Mouse (Mus musculus) stomach, embryonic 16.5 days (tissue): ENCODE results near the gene Actr3. TPM values are rescaled to one million over a fixed set of nuclear protein-coding genes. Genes with fewer than 3 reads are reported as not detected.

Source experiments
- ATAC-seq: fragments of 200-750 bp; cut with Nextera tagmentation; 2 replicates; pipeline ENCODE4 v1.8.0; 2017; ENCODE audit warnings: moderate number of reproducible peaks, moderate TSS enrichment; ENCODE audit not compliant: insufficient read depth, low FRiP score
- H3K27ac ChIP-seq: fragments of 300-500 bp; sonication (generic); 2 replicates; pipeline ENCODE4 v1.5.1; 2014; ENCODE audit warnings: low read length
- H3K27me3 ChIP-seq: fragments of 300-500 bp; sonication (generic); 2 replicates; pipeline ENCODE4 v1.6.1; 2014; ENCODE audit warnings: low read length, control low read depth, mixed read lengths; ENCODE audit not compliant: control insufficient read depth, insufficient read depth
- H3K36me3 ChIP-seq: fragments of 300-500 bp; sonication (generic); 2 replicates; pipeline ENCODE4 v1.6.1; 2014; ENCODE audit warnings: low read length; ENCODE audit not compliant: control insufficient read depth, insufficient read depth
- H3K4me1 ChIP-seq: fragments of 300-500 bp; sonication (generic); 2 replicates; pipeline ENCODE4 v1.6.1; 2014; ENCODE audit warnings: low read length, control low read depth, mixed read lengths; ENCODE audit not compliant: control insufficient read depth, insufficient read depth
- H3K4me2 ChIP-seq: fragments of 300-500 bp; sonication (generic); 2 replicates; pipeline ENCODE4 v1.6.1; 2014; ENCODE audit warnings: low read depth, low read length, mixed read lengths
- H3K4me3 ChIP-seq: fragments of 300-500 bp; sonication (generic); replicated peaks from 2 replicates; pipeline ENCODE4 v1.5.1; 2014; ENCODE audit warnings: mild to moderate bottlenecking, low read length
- H3K9ac ChIP-seq: fragments of 300-500 bp; sonication (generic); 2 replicates; pipeline ENCODE4 v1.6.1; 2014; ENCODE audit warnings: low read length
- H3K9me3 ChIP-seq: fragments of 300-500 bp; sonication (generic); replicated peaks from 2 replicates; pipeline ENCODE4 v1.6.1; 2016; ENCODE audit warnings: low read length, control low read depth; ENCODE audit not compliant: control insufficient read depth
- WGBS: fragments of 180-500 bp; shearing (Covaris S2); extraction: QIAGEN DNeasy Blood & Tissue Kit; methylation state at CpG from one replicate; pipeline ENCODE4 v1.1.7; 2014; 5-methylcytosine and 5-hydroxymethylcytosine counted together
- polyA plus RNA-seq: library from polyadenylated mRNA; unstranded; fragments of >200 nt; fragmentation: Nextera tagmentation; extraction: Ambion mirVana; gene quantifications from 2 replicates; pipeline ENCODE4 v1.2.1, GENCODE M21; 2015

The Actr3 gene
- polyA plus RNA-seq, 1 experiment from 2014 or later, result 356 TPM

GRCm38 (mm10) chr1:125441679-125442078, 6.2 kb upstream of the Actr3 start:
- Histone ChIP-seq H3K9ac (0 out of 2 replicates have a peak overlapping the region, but pooled peaks have one; percentile 26), H3K27me3 (no peaks in the 10 kb centered on the region), H3K36me3 (no peaks in the 10 kb centered on the region), H3K4me3 (no peak overlapping the region), H3K4me1 (peaks cover 5% of the 10 kb centered on the region; the same call in 1 of the 2 replicates), H3K27ac (peak overlapping the region; percentile 70), H3K4me2 (no peak overlapping the region), H3K9me3 (no peaks in the 10 kb centered on the region)
- 42% methylated on average over 7 of the region's 7 CpGs for WGBS
- ATAC-seq, result peak; percentile 60; the same call in 1 of the 2 replicates

DNA sequence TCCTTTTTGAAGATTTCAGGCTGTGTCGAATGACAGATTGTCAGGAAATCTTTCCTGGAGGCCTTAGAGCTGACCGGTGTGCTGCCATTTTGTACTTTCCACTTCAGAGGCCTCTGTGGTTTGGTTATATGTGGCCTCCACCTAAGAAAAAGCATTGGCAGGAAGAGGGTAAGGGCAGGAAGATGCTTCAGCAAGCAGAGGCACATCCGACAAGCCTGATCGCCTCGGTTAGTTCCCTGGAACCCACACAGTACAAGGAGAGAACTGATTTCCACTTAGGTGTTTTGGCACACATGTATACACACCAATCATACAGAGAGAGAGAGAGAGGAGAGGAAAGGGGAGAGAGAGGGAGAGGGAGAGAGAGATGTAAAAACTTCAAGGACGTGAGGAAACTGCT, 5.7 kb upstream of the Actr3 start:
- Histone ChIP-seq H3K27ac (peak overlapping the region; percentile 70), H3K9ac (0 out of 2 replicates have a peak overlapping the region, but pooled peaks have one; percentile 26), H3K9me3 (no peaks in the 10 kb centered on the region), H3K4me3 (no peak overlapping the region), H3K4me2 (no peak overlapping the region), H3K27me3 (no peaks in the 10 kb centered on the region), H3K36me3 (no peaks in the 10 kb centered on the region), H3K4me1 (peaks cover 8% of the 10 kb centered on the region; the same call in 1 of the 2 replicates)
- WGBS, result 75% methylated on average over 6 of the region's 6 CpGs
- no peak for ATAC-seq

DNA sequence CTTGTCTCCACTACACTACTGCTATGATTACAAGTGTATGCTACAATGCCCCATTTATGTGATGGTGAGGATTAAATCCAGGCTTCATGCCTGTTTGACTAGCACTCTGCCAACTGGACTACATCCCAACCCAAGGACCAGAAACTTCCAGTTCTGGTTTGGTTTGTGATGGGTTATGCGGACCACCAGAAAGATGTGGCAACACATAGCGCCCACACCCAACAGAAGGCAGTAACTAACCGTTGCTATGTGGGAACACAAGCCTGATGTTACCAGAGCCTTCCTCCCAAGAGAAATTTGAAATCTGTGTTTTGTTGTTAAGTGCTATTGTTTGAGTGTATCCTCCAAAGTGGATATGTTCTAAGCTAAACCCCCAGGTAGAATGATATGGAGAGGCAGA, 4.0 kb upstream of the Actr3 start:
- Histone ChIP-seq H3K27ac (no peak overlapping the region), H3K4me1 (peaks cover 8% of the 10 kb centered on the region; the same call in 1 of the 2 replicates), H3K4me3 (no peak overlapping the region), H3K27me3 (no peaks in the 10 kb centered on the region), H3K36me3 (no peaks in the 10 kb centered on the region), H3K4me2 (no peak overlapping the region), H3K9me3 (no peaks in the 10 kb centered on the region), H3K9ac (no peak overlapping the region)
- ATAC-seq, result no peak
- 89% methylated on average over 3 of the region's 3 CpGs for WGBS

DNA sequence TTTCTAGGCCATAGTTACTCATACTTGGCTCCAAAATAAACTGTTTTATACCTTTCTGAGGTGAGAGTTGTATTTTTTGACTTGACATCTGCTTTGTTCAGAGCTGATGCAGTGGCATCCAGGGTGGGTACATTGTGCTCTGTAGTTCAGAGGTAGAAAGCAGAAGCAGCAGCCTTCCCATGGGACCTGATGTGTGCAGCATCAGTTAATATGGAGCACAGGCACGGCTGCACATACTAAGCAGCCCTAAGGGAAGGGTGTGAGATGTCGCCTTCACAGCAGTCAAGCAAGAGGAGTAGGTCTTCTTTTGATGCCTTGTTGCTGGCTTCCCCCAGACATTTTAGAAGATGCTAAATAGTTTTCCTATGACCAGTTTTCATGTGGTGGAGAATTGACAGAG, 3.3 kb upstream of the Actr3 start:
- ATAC-seq, result no peak
- no peak overlapping the region for H3K4me2 ChIP-seq
- H3K9me3 ChIP-seq, result no peaks in the 10 kb centered on the region
- no peak overlapping the region for H3K9ac ChIP-seq
- no peaks in the 10 kb centered on the region for H3K36me3 ChIP-seq
- 84% methylated on average over 2 of the region's 2 CpGs for WGBS
- no peaks in the 10 kb centered on the region for H3K27me3 ChIP-seq
- no peak overlapping the region for H3K27ac ChIP-seq
- H3K4me1 ChIP-seq, result peaks cover 8% of the 10 kb centered on the region; the same call in 1 of the 2 replicates
- no peak overlapping the region for H3K4me3 ChIP-seq

DNA sequence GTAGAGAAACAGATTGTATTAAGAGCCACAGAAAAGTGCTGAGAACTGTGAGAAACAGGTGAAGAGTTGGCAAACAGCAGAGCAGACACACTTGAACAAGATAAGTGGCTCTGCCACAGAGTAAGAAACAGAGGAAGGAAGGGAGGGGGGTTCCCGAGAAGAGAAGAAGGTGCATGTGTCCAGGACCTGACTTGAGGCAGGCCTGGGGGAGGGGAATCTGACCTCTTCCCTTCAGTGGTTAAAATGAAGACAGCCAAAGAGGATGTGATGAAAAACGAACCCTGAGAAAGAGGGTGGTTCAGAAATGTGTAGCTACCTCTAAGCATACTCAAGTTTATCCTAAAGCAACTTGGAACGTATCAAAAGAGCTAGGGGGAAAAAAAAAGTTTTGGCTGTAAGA, 2.4 kb upstream of the Actr3 start:
- 30% methylated on average over 3 of the region's 3 CpGs for WGBS
- H3K4me1 ChIP-seq, result peaks cover 12% of the 10 kb centered on the region
- no peak overlapping the region for H3K9ac ChIP-seq
- no peak overlapping the region for H3K4me2 ChIP-seq
- no peak for ATAC-seq
- H3K4me3 ChIP-seq, result no peak overlapping the region
- no peaks in the 10 kb centered on the region for H3K9me3 ChIP-seq
- no peak overlapping the region for H3K27ac ChIP-seq
- H3K36me3 ChIP-seq, result no peaks in the 10 kb centered on the region
- H3K27me3 ChIP-seq, result no peaks in the 10 kb centered on the region

- no peak for ATAC-seq
- no peak overlapping the region for H3K4me3 ChIP-seq
- H3K4me2 ChIP-seq, result no peak overlapping the region
- no peak overlapping the region for H3K27ac ChIP-seq
- H3K27me3 ChIP-seq, result no peaks in the 10 kb centered on the region
- WGBS, result 82% methylated on average over 2 of the region's 2 CpGs
- H3K36me3 ChIP-seq, result no peaks in the 10 kb centered on the region
- no peak overlapping the region for H3K9ac ChIP-seq
- peaks cover 16% of the 10 kb centered on the region for H3K4me1 ChIP-seq
- no peaks in the 10 kb centered on the region for H3K9me3 ChIP-seq
These were observed 1.6 kb upstream of the Actr3 start for GRCm38 (mm10) chr1:125437161-125437560.

- peak overlapping the region; percentile 71; the same call in 1 of the 2 replicates for H3K4me2 ChIP-seq
- H3K27ac ChIP-seq, result peak overlapping the region; percentile 99
- no peaks in the 10 kb centered on the region for H3K27me3 ChIP-seq
- no peaks in the 10 kb centered on the region for H3K36me3 ChIP-seq
- peak overlapping the region; percentile 94 for H3K9ac ChIP-seq
- no peak; the same call in 1 of the 2 replicates for ATAC-seq
- peaks cover 26% of the 10 kb centered on the region for H3K4me1 ChIP-seq
- H3K9me3 ChIP-seq, result no peaks in the 10 kb centered on the region
- H3K4me3 ChIP-seq, result peak overlapping the region; percentile 85
- under 1% methylated on average over 21 of the region's 23 CpGs for WGBS
These were observed 534 bp downstream of the Actr3 start for GRCm38 (mm10) chr1:125435018-125435368.

- H3K4me1 ChIP-seq, result peaks cover 29% of the 10 kb centered on the region
- H3K9ac ChIP-seq, result peak overlapping the region; percentile 94
- under 1% methylated on average over 25 of the region's 25 CpGs for WGBS
- H3K9me3 ChIP-seq, result no peaks in the 10 kb centered on the region
- H3K36me3 ChIP-seq, result no peaks in the 10 kb centered on the region
- peak overlapping the region; percentile 71 for H3K4me2 ChIP-seq
- peak overlapping the region; percentile 99 for H3K27ac ChIP-seq
- H3K4me3 ChIP-seq, result peak overlapping the region; percentile 85
- H3K27me3 ChIP-seq, result no peaks in the 10 kb centered on the region
- no peak for ATAC-seq
These were observed 984 bp downstream of the Actr3 start for GRCm38 (mm10) chr1:125434485-125435001.

GRCm38 (mm10) chr1:125431286-125431685, 4.2 kb downstream of the Actr3 start:
- WGBS, result 51% methylated on average over 4 of the region's 4 CpGs
- Histone ChIP-seq H3K4me2 (peak overlapping the region; percentile 45), H3K27ac (peak overlapping the region; percentile 75)

More at GRCm38 (mm10) chr1:125431286-125431685, 4.2 kb downstream of the Actr3 start:
- Histone ChIP-seq H3K36me3 (no peaks in the 10 kb centered on the region), H3K4me3 (no peak overlapping the region), H3K27me3 (no peaks in the 10 kb centered on the region), H3K9ac (no peak overlapping the region), H3K4me1 (peaks cover 42% of the 10 kb centered on the region), H3K9me3 (no peaks in the 10 kb centered on the region)
- ATAC-seq, result no peak
